Mouse (Mus musculus): ENCODE measurements around the gene Jun. TPM values are rescaled to one million over a fixed set of nuclear protein-coding genes. Genes with fewer than 3 reads are reported as not detected.

The Jun gene
- polyA plus RNA-seq (2012; rRNA removed) = 23.1 and 33.1 TPM in 2 replicates

DNA sequence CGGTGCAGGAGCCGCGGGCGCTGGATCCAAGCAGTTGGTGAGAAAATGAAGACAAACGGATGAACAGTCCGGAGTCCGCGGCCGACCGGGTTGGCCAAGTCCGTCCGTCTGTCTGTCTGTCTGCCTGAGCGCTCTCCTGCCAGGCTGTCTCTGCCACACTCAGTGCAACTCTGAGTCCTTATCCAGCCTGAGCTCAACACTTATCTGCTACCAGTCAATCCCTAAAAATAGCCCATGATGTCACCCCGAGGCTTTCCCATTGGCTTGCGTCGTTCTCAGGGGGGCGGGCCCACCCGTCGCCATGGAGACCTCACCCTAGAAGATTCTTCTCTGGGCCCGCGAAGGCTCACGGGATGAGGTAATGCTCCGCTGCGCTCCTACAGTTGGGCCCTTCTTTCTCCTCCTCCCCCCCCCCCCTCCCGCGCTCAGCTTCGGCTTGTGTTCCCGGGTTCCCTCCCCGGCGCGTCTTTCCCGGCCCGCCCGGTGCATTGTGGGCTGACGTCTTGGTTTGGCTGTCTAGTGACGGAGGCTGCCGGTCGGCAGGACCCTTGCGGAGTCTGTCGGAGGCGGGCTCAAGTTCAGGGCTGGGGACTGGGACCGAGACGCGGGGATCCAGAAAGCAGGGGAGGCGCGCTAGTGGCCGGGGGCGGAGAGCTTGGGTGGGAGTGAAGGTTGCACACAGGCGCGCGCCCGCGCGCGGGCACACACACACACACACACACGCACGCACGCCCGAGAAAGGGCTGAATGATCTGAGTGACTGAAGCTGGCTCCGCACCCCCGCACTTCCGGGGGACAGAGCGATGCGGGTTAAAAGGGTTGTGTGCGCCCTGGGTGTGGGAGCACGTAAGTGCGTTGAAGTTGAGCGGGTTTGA is at the start of gene Jun:
Jun (minus strand) TSS at position 198 of the 875 bp plus-strand sequence.
- DNase-seq (ENCODE audit: low read depth) = no peak

DNA sequence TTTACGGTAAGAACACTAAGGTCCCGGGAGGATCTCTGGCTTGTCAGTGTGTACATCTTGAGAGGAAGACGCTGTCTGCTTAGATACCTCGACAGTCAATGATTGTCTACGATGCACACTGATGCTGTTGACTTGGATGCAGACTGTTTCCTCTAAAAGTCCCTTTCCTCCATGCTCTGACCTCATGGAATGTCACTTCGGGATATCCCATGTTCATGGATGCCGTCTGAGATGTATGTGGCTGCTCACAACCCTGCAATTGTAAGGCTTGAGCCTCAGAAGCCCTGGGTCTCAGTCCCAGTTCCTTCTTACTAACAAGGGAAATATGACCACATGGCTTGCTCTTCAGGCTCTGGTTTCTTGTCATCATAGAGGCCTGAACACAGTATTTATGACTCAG is 49.7 kb upstream of the Jun start:
- no peak for DNase-seq (ENCODE audit: low read depth)

DNA sequence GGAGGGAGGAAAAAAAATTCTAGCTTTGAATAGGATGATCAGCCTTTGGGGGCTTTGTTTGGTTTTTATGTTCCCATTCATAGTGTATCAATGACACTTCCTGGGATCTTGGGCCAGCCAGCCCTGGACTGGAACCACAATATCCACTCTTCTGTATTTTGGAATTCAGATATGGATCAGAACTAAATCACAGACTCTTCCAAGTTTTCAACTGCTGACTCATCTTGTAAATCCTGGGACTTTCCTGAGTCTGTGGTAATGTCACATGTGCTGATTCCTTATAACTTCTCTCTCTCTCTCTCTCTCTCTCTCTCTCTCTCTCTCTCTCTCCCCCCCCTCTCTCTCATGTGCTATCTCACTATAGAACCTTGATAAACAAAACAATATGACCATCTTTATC is 48.7 kb upstream of the Jun start:
- no peak for DNase-seq (ENCODE audit: low read depth)

DNA sequence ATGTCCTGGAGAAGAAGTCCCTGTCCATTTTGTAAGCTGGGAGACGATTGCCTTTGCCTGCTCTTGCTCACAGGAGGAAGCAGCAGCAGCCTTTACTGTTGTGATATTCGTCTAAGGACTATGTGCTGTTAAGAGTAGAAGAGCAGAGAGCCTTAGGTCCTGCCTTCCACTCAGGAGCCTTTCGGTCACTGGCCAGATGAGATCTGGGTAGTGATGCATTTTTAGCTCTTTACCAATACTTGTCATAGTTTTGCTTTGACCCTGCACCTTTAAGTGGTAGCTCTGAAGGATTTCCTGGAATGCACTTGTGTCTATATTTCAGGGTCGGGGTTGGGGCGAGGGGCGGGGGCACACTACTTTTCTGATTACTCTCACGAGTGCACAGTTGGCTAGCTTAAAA is 47.4 kb upstream of the Jun start:
- DNase-seq (ENCODE audit: low read depth) = no peak

DNA sequence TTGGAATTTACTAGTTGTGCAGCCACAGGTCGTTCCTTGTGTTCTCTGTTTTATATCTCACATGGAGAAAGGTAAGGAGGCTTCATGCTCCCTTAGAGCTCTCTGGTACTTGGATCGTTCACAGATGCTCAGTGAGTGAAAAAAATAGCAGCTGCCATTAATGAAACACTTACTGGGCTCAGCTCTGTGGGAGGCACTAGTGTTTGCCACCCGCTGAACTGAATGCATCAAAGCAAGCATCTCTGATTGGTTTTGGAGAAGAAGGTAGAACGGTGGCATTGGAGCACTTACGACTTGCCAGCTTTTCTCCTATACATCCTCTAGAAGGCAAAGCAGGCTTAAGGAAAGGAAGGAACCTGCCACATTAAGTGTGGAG is 46.7 kb upstream of the Jun start:
- DNase-seq (ENCODE audit: low read depth) = no peak

DNA sequence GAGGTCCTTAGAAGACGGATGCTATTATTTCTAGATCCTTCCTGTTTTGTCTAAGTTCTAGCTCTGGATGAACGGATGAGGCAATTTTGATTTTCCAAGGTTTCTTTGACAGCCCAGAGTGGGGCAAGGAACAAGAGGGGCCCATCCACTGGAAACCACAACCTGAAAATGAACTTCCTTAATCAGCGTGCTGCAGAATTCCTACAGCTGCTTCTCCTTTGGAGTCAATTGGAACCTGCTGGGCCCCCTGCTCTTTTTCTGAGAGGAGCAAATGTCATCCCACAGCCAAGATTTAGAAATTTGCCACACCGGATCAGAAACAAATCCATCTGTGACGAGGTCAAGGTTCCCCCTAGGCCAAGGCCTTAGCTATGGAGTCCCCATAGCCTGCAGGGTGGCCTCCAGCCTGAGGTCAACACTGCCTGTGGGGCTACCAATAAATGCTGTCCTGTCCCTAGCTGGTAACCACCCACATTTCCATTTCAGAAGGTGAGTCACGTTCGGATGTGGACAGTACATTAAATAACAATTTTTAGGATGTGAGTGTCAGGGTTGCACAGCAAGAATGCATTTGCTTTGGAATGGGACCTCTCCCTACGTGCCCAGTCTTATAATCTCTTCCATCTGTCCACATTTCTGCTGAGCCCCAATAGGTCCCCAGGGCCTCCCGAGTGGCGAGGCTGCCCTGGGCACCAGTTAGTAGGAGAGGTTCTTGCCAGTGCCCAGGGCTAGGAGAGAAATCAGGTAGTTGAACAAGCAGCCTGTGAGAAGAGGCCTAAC is 46.1 kb upstream of the Jun start:
- DNase-seq (ENCODE audit: low read depth) = no peak

DNA sequence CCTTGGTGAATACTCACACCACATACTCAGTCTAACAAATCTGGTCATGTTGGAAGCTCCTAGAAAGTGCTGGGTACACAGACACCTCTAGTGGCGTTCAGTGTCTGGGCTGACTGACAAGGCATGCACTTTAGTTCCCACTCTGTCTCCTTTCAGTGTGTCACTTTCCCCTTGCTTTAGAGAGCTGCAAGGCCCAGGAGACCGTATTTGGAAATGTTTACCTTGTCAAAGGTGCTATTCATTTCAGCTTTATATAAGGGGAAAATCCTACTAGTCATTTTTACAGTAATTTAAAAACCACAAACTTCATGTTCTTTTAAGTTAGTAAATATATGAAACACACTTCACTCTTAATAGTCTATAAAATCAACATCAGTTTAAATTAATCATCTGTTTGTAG is 44.7 kb upstream of the Jun start:
- DNase-seq (ENCODE audit: low read depth) = no peak

DNA sequence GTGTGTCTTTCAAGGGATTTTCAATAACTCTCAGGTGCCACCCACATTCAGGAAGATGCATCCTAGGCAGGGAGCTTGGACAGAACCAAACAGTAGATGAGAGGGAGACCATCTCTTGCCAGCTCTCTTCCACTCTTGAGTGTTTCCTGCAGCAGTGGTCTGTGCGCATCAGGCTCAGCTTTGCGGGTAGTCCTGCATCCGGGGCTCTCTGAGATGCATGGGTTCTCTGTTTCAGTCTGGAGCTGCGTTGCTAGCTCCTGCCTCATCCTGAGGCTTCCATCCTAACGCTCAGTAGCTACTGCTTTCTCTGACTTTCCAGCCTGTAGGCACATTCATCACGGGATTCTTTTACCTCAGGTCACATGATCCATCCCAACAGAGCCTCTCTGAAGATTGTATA is 43.9 kb upstream of the Jun start:
- DNase-seq (ENCODE audit: low read depth) = no peak

DNA sequence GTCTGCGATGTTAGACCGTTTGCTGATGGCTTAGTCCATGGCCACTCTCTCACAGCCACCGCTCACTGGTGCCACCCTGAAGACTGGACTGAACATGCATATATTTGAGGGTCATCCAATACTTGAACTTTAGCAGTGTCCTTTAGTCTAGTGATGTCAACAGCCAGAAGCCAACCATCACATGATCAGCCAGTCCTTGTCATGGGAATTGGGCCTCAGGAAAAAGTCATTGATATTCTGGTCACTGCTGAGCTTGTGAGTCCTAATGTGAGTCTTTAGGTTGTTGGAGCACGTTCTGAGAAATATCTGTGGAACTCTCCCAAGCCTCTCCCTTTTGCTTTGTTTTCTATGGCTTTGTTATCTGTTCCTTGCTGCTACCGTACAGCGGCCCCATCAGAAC is 43.3 kb upstream of the Jun start:
- no peak for DNase-seq (ENCODE audit: low read depth)

DNA sequence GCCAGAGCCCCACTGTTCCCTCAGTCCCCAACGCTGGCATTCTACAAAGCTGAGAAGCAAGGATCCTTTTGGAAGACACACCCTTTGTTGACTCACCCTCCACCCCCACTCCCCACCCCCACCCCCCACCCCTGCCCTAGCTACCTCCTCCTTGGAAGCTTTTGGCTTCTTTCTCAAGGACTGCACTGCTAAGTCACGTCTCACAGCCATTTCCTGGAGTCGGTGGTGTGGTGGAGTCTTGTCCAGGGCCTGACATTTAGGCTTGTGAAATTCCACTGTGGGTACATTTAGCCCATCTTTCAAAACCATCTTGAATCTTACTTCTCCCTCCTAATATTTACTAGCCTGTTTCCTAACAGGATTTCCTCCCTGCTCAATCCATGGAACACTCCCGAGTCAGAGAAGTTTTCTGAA is 42.7 kb upstream of the Jun start:
- DNase-seq (ENCODE audit: low read depth) = no peak

DNA sequence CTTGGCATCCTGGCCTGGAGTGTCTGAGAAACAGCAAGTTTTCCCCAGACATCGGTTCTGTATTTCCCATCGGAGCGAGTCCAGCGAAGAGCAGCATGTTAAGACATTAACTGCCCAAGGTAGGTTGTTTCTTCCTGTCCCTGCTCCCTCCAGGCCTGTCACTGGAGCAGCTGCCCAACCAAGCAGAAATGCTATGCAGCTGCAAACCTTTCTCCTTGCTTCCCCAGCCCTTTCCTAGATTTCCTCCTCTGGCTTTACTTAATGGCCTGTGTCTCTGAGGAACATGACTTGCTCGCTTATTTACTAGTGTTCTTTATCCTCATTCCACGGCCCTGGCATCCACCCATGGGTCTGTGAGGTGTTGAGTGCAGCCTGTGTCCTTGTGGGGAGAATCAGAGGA is 41.6 kb upstream of the Jun start:
- DNase-seq (ENCODE audit: low read depth) = no peak

DNA sequence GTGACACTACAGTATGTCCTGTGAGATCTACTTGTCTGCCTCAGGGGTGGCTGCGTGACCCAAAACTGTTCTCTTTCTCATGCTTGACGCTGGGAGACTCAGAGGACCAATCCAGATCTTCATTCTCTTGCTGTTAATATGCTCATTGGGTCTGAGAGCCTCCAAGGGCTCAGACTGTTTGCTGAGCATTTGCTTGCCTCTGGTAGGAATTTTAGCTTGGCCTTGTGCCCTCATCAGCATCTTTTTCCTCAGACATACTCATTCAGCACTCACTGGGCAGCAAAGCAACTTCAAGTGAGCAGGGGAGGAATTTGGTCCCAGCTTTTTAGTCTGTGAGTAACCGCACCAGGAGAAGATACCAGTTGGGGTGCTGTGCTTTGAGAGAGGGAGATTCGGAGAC is 40.5 kb upstream of the Jun start:
- no peak for DNase-seq (ENCODE audit: low read depth)

DNA sequence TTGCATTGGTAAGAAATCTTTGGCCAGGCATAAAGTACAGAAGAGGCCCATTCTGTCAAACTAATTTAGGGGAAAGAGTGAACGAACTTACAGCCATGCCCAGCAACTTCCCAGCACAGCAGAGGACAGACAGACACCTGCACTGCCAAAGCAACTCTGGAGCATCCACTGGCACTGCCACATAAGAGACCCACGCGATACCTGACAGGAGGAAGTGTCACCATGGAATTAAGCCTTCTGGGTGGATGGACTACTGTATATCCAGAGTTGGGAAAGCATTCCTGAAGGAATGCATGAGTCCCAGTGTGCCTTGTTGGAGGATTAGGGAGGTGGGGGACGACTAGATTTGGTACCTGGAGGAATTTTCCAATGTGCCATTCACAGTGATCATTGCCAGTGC is 39.5 kb upstream of the Jun start:
- no peak for DNase-seq (ENCODE audit: low read depth)

DNA sequence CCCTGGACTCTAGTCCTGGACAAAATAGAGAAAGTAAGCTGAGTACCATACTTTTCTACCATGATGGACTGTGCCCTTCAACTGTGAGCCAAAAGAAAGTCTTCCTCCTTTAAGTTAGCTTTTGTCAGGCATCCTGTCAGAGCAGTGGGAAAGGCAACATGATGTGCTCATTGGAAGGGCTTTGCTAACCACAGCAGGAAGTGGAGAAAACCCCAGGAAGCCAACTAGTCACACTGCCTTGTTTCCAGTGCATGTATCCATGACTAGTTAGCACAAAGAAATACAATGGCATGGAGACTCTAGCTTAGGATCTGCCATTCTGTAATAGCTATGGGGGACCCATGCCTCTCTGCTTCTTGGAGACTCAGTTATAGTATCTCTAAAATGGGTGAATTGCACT is 37.9 kb upstream of the Jun start:
- DNase-seq (ENCODE audit: low read depth) = no peak

DNA sequence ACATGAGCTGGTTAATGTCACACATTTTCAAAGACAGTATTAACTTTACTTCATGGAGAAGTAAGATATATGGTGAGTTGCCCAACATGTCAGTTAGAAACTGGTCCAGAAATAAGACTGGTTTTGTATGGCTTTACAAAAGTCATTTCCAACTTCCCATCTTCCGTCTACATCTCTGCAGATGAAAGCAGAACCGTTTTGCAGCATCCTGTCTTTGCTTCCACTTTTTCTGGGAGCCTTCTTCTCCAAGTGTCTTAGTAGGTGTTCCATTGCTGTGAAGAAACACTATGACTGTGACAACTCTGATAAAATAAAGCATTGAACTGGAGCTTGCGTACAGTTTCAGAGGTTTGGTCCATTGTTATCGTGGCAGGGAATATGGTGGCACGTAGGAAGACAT is 37.0 kb upstream of the Jun start:
- DNase-seq (ENCODE audit: low read depth) = no peak

DNA sequence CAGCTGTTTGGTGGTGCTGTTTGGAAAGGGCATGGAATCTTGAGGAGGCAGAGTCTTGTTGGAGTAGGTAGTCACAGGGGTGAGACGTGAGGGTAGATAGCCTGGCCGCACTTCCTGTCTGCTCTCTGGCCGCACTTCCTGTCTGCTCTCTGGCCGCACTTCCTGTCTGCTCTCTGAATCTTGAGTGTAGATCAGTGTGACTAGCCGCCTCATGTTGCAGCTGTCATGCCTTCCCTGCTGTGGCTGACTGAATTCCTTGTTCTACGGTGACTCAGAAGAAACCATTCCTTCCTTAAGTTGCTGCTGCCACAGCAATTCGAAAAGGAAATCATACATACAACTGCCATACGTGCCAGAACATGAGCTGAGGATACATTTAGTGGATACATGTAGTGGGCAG is 31.9 kb upstream of the Jun start:
- DNase-seq (ENCODE audit: low read depth) = no peak

DNA sequence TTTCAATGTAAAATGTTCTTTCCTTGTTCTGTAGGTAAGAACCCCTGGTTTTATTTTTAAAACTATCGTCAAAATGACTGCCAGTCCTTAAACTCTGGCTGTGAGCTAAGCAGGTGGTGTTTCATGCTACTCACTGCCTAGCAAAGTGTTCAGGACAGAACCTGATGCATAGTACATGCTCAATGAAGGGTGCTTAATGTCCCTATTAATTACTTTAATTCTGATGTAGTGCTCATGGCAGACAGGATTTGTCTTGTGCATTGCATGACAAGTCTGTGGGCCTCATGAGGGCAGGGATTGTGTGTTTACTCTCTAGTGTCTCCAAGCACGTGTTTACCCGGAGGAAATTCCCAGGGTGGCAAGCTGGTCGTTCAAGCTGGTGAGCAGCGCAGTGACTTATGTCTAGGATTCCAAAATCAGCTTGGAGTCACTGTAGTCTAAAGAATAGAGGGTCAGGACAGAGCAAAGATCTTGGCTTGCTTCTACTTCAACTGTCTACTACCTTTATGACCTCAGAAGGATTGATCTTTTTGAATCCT is 31.2 kb upstream of the Jun start:
- no peak for DNase-seq (ENCODE audit: low read depth)

DNA sequence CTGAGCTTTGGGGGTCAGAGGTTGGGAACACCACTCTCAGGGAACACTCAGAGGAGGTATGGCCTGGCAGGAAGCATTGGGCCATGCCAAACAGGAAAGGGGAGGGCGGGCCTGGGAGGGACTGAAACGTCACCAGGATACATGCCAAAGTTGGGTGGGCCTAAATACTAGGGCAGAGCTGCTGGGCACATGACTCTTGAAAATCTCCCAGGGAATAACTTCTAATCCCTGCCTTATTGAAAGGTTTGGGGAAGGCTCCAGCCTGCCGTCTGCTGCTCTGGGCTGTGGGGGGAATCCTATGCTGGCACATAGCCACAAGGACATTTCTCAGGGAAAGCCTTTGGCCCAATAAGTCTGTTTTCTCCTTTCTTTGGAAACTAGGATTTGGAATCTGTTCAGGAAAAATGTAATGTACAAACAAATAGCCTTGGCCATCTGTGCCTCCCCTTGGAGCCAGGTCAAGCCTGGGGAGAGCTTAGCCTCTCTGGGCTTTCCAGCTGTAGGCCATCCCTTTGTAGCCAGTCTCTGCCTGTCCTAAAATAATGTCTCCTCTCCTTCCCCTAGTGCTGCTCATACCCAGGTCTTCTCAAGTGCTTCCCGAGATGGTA is 30.6 kb upstream of the Jun start:
- DNase-seq (ENCODE audit: low read depth) = no peak

DNA sequence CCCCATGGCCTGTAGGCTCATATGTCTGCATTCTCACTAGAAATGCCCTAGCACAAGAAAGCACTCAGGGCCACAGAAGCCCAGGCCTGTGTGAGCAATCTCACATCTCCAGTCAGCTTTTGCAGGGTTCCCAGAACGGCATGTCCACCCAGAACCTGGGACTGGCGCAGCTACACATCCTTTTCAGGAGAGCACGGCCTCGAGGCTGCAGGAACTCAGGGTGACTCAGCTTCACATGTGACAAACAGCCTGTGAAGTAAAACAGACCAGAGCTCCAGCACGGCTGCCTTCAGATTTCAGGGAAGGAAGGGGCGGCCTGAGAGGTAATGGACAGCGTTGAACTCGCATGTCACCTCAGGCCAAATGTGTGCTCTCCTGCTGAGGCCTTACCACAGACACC is 29.6 kb upstream of the Jun start:
- DNase-seq (ENCODE audit: low read depth) = no peak

DNA sequence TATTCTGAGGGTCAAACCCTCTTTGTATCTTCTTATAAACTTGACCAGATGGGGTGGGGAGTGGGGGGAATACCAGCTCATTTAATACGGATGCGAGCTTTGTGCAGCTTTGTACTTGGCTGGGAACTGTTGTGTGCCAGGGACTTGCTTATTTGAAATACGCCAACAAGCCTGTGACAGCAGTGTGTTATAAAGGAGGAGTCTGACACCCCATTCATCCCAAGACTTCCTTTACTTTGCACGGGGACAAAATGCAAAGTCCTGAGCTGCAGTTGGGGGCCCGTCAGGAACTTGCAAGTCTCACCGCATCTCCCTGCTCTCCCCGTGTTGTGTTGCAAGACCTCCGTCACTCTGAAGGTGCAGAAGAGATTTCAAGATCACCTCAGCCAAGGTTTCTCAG is 26.6 kb upstream of the Jun start:
- DNase-seq (ENCODE audit: low read depth) = no peak

DNA sequence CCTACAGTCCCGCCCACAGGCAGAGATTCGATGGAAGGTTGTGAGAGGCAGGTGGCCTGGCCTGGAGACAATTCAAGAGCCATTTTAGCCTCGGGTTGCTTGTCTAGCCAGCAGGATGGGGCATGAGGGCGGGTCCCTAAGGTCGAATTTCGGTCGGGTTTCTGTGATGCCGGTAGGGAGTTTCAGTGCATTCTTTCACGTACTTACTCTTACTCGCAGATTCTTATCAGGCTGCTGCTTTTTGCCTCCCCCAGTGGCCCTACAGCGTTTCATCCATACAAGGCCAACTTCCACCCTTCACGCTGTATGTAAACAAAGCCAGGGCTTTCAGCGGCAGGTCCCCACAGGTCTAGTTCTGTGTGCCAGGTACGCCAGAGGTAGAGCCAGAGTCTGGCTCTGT is 24.3 kb upstream of the Jun start:
- DNase-seq (ENCODE audit: low read depth) = no peak

DNA sequence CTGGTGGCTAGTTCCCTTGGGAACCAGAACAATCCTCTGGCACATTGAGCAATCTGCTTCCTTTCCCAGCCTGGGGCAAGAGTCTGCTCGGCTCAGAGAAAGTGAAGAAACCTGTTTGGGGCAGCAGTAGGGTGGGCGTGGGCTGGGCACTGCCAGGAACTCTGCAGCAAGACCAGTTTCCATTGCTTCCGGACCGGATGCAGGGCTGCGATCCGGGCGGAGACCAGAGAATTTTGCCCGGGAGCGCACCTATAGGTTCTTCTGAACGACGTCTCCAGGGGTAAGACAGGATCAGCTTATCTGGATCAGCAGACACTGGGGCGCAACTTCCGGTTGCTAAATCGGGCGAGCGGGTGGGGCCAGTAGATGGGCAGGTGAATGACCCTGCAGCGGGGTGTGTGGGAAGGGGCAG is 23.6 kb upstream of the Jun start:
- no peak for DNase-seq (ENCODE audit: low read depth)

DNA sequence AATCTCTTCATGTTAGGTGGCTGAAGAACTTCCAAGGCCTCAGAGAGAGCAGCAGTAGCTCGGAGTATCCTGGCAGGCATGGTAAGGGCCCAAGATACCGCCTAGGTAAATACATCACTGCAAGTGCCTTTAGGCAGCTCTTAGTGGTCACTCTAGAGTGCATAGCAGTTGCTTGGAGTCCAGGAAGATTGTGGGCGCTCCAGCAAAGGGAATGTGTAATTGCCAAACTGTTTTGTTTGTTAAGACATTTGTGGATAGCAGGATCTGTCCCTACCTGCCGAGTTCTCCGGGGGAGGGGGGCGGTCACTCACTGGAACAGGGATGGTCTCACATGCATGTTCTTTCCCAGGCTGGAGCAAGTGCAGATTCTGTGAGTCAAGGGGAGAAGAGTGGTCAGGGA is 22.3 kb upstream of the Jun start:
- no peak for DNase-seq (ENCODE audit: low read depth)
